Mouse (Mus musculus): ENCODE results near the gene Plac8.

The Plac8 gene

GRCm38 (mm10) chr5:100549311-100549710, 22.7 kb downstream of the Plac8 start:
- in situ Hi-C loops (cut with MseI, MboI): no loop called here

- in situ Hi-C loops (cut with MseI, MboI): no loop called here
These were observed 23.8 kb downstream of the Plac8 start for GRCm38 (mm10) chr5:100548236-100548635.

GRCm38 (mm10) chr5:100546294-100547080, 25.6 kb downstream of the Plac8 start:
- in situ Hi-C loops (cut with MseI, MboI): no loop called here

- in situ Hi-C loops (cut with MseI, MboI): loop anchor here in 1 of 2 experiments (10.0 kb wide), 1 partner anchor 82 kb away; no protein-coding TSS in a partner anchor
These were observed 35.4 kb downstream of the Plac8 start for GRCm38 (mm10) chr5:100536638-100537037.

- in situ Hi-C loops (cut with MseI, MboI): loop anchor here in 1 of 2 experiments (10.0 kb wide), 1 partner anchor 81 kb away; no protein-coding TSS in a partner anchor
These were observed 36.2 kb downstream of the Plac8 start for GRCm38 (mm10) chr5:100535826-100536225.

GRCm38 (mm10) chr5:100526164-100526563, 45.9 kb downstream of the Plac8 start:
- in situ Hi-C loops (cut with MseI, MboI): no loop called here

GRCm38 (mm10) chr5:100525620-100526019, 46.4 kb downstream of the Plac8 start:
- in situ Hi-C loops (cut with MseI, MboI): no loop called here

GRCm38 (mm10) chr5:100524921-100525320, 47.1 kb downstream of the Plac8 start:
- in situ Hi-C loops (cut with MseI, MboI): no loop called here

GRCm38 (mm10) chr5:100523331-100523730, 48.7 kb downstream of the Plac8 start:
- in situ Hi-C loops (cut with MseI, MboI): no loop called here

- in situ Hi-C loops (cut with MseI, MboI): no loop called here
These were observed 51.8 kb downstream of the Plac8 start for GRCm38 (mm10) chr5:100520223-100520622.

GRCm38 (mm10) chr5:100519027-100519411, 53.0 kb downstream of the Plac8 start:
- in situ Hi-C loops (cut with MseI, MboI): no loop called here

GRCm38 (mm10) chr5:100518049-100519026, 53.7 kb downstream of the Plac8 start, which contains the start of gene Cops4:
TSS of gene Cops4 (plus strand) at chr5:100518309.
- in situ Hi-C loops (cut with MseI, MboI): no loop called here

GRCm38 (mm10) chr5:100512576-100512975, 59.5 kb downstream of the Plac8 start:
- in situ Hi-C loops (cut with MseI, MboI): no loop called here

- in situ Hi-C loops (cut with MseI, MboI): no loop called here
These were observed 62.8 kb downstream of the Plac8 start for GRCm38 (mm10) chr5:100509247-100509646.

Data from mouse trophoblast stem cell (cell line).